Mouse (Mus musculus) adrenal gland, adult 18-20 months (tissue): ENCODE data around the gene Aldh1a3. TPM values are rescaled to one million over a fixed set of nuclear protein-coding genes. Genes with fewer than 3 reads are reported as not detected.

Experiments used
- DNase-seq, 2 experiments: peaks; one replicate each; pipeline ENCODE4 v3.0.0; 2021 to 2022; ENCODE audit warnings: low spot score in 2 of 2
- total RNA-seq, 2 experiments: library from RNA; stranded (reverse); gene quantifications; 1 replicate in 1 of 2; 2 replicates in 1 of 2; pipeline ENCODE4 v1.2.3; 2021

The Aldh1a3 gene
- total RNA-seq, 2 experiments from 2014 or later, result 12.2 to 16.7 TPM

- no peak for DNase-seq
Observed at GRCm38 (mm10) chr7:66373391-66373790, 53.9 kb downstream of the Aldh1a3 start.

GRCm38 (mm10) chr7:66370970-66371369 lies 56.3 kb downstream of the Aldh1a3 start:
- DNase-seq, result no peak

GRCm38 (mm10) chr7:66369934-66370445 lies 57.3 kb downstream of the Aldh1a3 start:
- no peak for DNase-seq

GRCm38 (mm10) chr7:66369071-66369933 lies 58.0 kb downstream of the Aldh1a3 start:
- no peak for DNase-seq

- DNase-seq, result no peak
Observed at GRCm38 (mm10) chr7:66365904-66366303, 61.4 kb downstream of the Aldh1a3 start, which contains the start of gene Gm10974. Gene Gm10974 (plus strand): TSS chr7:66365905.

GRCm38 (mm10) chr7:66365411-66365810 lies 61.9 kb downstream of the Aldh1a3 start:
- DNase-seq, result no peak

- DNase-seq, result no peak
Observed at GRCm38 (mm10) chr7:66364491-66364890, 62.8 kb downstream of the Aldh1a3 start.

GRCm38 (mm10) chr7:66359044-66359443 lies 68.3 kb downstream of the Aldh1a3 start:
- DNase-seq, result no peak

GRCm38 (mm10) chr7:66358461-66358860 lies 68.9 kb downstream of the Aldh1a3 start:
- DNase-seq, result no peak

- DNase-seq, result no peak
Observed at GRCm38 (mm10) chr7:66355791-66356522, 71.4 kb downstream of the Aldh1a3 start.

GRCm38 (mm10) chr7:66354911-66355310 lies 72.4 kb downstream of the Aldh1a3 start:
- no peak for DNase-seq

GRCm38 (mm10) chr7:66351074-66351473 lies 76.2 kb downstream of the Aldh1a3 start:
- DNase-seq, result no peak

GRCm38 (mm10) chr7:66349670-66350069 lies 77.6 kb downstream of the Aldh1a3 start:
- DNase-seq, result no peak

GRCm38 (mm10) chr7:66348588-66348987 lies 78.7 kb downstream of the Aldh1a3 start:
- no peak for DNase-seq

- no peak for DNase-seq
Observed at GRCm38 (mm10) chr7:66346959-66347663, 80.2 kb downstream of the Aldh1a3 start.

- DNase-seq, result no peak
Observed at GRCm38 (mm10) chr7:66343307-66343706, 84.0 kb downstream of the Aldh1a3 start.

GRCm38 (mm10) chr7:66342831-66343230 lies 84.5 kb downstream of the Aldh1a3 start:
- no peak for DNase-seq

- DNase-seq, result peak; percentile 62 to 74
Observed at GRCm38 (mm10) chr7:66342323-66342722, 85.0 kb downstream of the Aldh1a3 start.
